ENCODE assay signal across 8 mouse cellular contexts in genomic region chr12:85686466-85687216, GRCm38 (mm10). TPM values are rescaled to one million over a fixed set of nuclear protein-coding genes. Genes with fewer than 3 reads are reported as not detected.
DNase-seq lines count a peak whose midpoint lies in the region; ATAC-seq and TF ChIP-seq lines count a peak whose summit lies in the region.

Batf (plus strand) TSS chr12:85686669.

- no peaks in the 10 kb centered on the region for H3K79me2 ChIP-seq in liver, adult 2 months (ENCODE audit: control insufficient read depth, insufficient read depth, low read length)

- TF ChIP-seq POLR2A in liver, adult 2 months (IDR thresholded peaks at IDR 0.05; ENCODE audit: extremely low read depth, insufficient read depth, low read length): no peak

- H3K9ac ChIP-seq in liver, adult 2 months (ENCODE audit: low read depth, low read length): peak within 1 kb of the TSS; percentile 47
- peak within 1 kb of the TSS; percentile 21 for H3K9ac ChIP-seq in heart, embryonic 12.5 days
- peak within 1 kb of the TSS; percentile 36; the same call in 1 of the 2 replicates for H3K9ac ChIP-seq in liver, embryonic 12.5 days

- intact Hi-C loops in gastrocnemius, postnatal 14 days (cut with DNase I; ENCODE audit: low total_unique reads): loop anchor here (2.0 kb wide), 1 partner anchor 44 kb away; no protein-coding TSS in a partner anchor

- no peak within 1 kb of the TSS; the same call in 1 of the 2 replicates for H3K27ac ChIP-seq in liver, adult 2 months (replicated peaks; ENCODE audit: insufficient read depth, low read depth, low read length)
- H3K27ac ChIP-seq in heart, embryonic 12.5 days (ENCODE audit: poor library complexity, severe bottlenecking): no peak within 1 kb of the TSS
- no peak within 1 kb of the TSS for H3K27ac ChIP-seq in liver, embryonic 12.5 days

- H3K4me1 ChIP-seq in liver, adult 2 months (ENCODE audit: control insufficient read depth, insufficient read depth, low read length): no peaks in the 10 kb centered on the region
- peaks cover 34% of the 10 kb centered on the region for H3K4me1 ChIP-seq in heart, embryonic 12.5 days (replicated peaks)
- peaks cover 8% of the 10 kb centered on the region for H3K4me1 ChIP-seq in liver, embryonic 12.5 days

- H3K4me3 ChIP-seq in liver, adult 2 months (ENCODE audit: insufficient read depth, low read depth, low read length): peak within 1 kb of the TSS; percentile 61
- peak within 1 kb of the TSS; percentile 33 for H3K4me3 ChIP-seq in heart, embryonic 12.5 days
- H3K4me3 ChIP-seq in liver, embryonic 12.5 days: peak within 1 kb of the TSS; percentile 45

- no peaks in the 10 kb centered on the region; the same call in 1 of the 2 replicates for H3K27me3 ChIP-seq in liver, adult 2 months (ENCODE audit: control insufficient read depth, insufficient read depth, low read length)
- 0 out of 2 replicates have a peak, but pooled peaks cover 3% of the 10 kb centered on the region for H3K27me3 ChIP-seq in heart, embryonic 12.5 days (replicated peaks)
- H3K27me3 ChIP-seq in liver, embryonic 12.5 days (replicated peaks): peaks cover 3% of the 10 kb centered on the region; the same call in 1 of the 2 replicates

- H3K4me2 ChIP-seq in heart, embryonic 12.5 days: peak within 1 kb of the TSS; percentile 69
- peak within 1 kb of the TSS; percentile 59 for H3K4me2 ChIP-seq in liver, embryonic 12.5 days

- peaks cover 5% of the 10 kb centered on the region; the same call in 1 of the 2 replicates for H3K9me3 ChIP-seq in heart, embryonic 12.5 days (replicated peaks)
- H3K9me3 ChIP-seq in liver, embryonic 12.5 days (replicated peaks): no peaks in the 10 kb centered on the region

- WGBS in liver, adult 2 months: 19% methylated on average over 22 of the region's 22 CpGs
- 20% methylated on average over 22 of the region's 22 CpGs for WGBS in heart, embryonic 12.5 days
- WGBS in liver, embryonic 12.5 days (ENCODE audit: insufficient replicate concordance): 9% methylated on average over 22 of the region's 22 CpGs

- TF ChIP-seq CTCF in liver, adult 2 months (IDR thresholded peaks at IDR 0.05; ENCODE audit: low read depth, low read length): no peak

- DNase-seq in liver, adult 2 months (ENCODE audit: extremely low read depth, low read depth, low spot score): peak; percentile 4
- no peak for DNase-seq in liver
- peak; percentile 50 to 61 for DNase-seq in spleen, adult 18-20 months
- DNase-seq in embryo, embryonic 11 days: no peak
- no peak for DNase-seq in adrenal gland, postnatal 36 days
- no peak for DNase-seq in gastrocnemius, postnatal 14 days

- ATAC-seq in heart, embryonic 12.5 days (ENCODE audit: insufficient number of reproducible peaks, low FRiP score): no peak
- ATAC-seq in liver, embryonic 12.5 days: no peak

- H3K36me3 ChIP-seq in liver, adult 2 months (ENCODE audit: control insufficient read depth, insufficient read depth, low read length): no peaks in the 10 kb centered on the region
- H3K36me3 ChIP-seq in heart, embryonic 12.5 days: no peaks in the 10 kb centered on the region
- no peaks in the 10 kb centered on the region for H3K36me3 ChIP-seq in liver, embryonic 12.5 days

RNA-seq across cellular contexts. Expression of gene Batf, which starts in this region (rescaled TPM):
- 0.74 and 1.8 TPM in 2 replicates for total RNA-seq in liver, adult 2 months (2014; rRNA removed)
- polyA plus RNA-seq in liver, adult 2 months (2012; rRNA removed): 0.39 and 0.76 TPM in 2 replicates
- 3.8 and 4.0 TPM in 2 replicates for polyA plus RNA-seq in heart, embryonic 12.5 days (2016; fragmentation: Nextera tagmentation; extraction: Ambion mirVana)
- 4.6 and 5.2 TPM in 2 replicates for polyA plus RNA-seq in liver, embryonic 12.5 days (2016; fragmentation: Nextera tagmentation; extraction: Ambion mirVana)
- under 1 TPM; 0.59 to 0.86 TPM for total RNA-seq in adrenal gland, postnatal 36 days (2021)
- under 1 TPM; 0.29 to 0.40 TPM for total RNA-seq in gastrocnemius, postnatal 14 days (2021)

Comparison
In these comparisons a context has a peak if more than half of its experiments do, and no peak if none do; other contexts are left out.
1. DNase-seq: peak in liver, adult 2 months (single experiment) and spleen, adult 18-20 months (2 of 2); none in liver (single experiment), embryo, embryonic 11 days (single experiment), adrenal gland, postnatal 36 days (0 of 2) and gastrocnemius, postnatal 14 days (single experiment).
2. Peak in every context shown above with its lines, with median percentiles within 50 percentile points of each other: H3K4me3 ChIP-seq and H3K9ac ChIP-seq.